Mouse (Mus musculus) limb, embryonic 11.5 days (tissue): Measurements from ENCODE around the gene Unc5cl. TPM values are rescaled to one million over a fixed set of nuclear protein-coding genes. Genes with fewer than 3 reads are reported as not detected.
"Not testable (repeated sequence)": the region's sequence is repeated elsewhere in the genome, so short reads cannot be mapped to it uniquely, and the experiment has no call there.

Source experiments
- ATAC-seq: fragments of 200-750 bp; cut with Nextera tagmentation; 2 replicates; pipeline ENCODE4 v1.8.0; 2017; ENCODE audit warnings: low read depth; ENCODE audit not compliant: insufficient number of reproducible peaks, low FRiP score, low TSS enrichment
- DNase-seq: peaks from one replicate; pipeline ENCODE4 v3.0.0-alpha.2; 2015; ENCODE audit warnings: low spot score
- H3K27ac ChIP-seq: fragments of 300-500 bp; sonication (generic); replicated peaks from 2 replicates; pipeline ENCODE4 v1.5.1; 2014; ENCODE audit warnings: low read depth, mild to moderate bottlenecking, low read length
- H3K27me3 ChIP-seq: fragments of 300-500 bp; sonication (generic); 2 replicates; pipeline ENCODE4 v1.6.1; 2014; ENCODE audit warnings: mild to moderate bottlenecking, low read length, mixed read lengths; ENCODE audit not compliant: control insufficient read depth, insufficient read depth
- H3K36me3 ChIP-seq: fragments of 300-500 bp; sonication (generic); 2 replicates; pipeline ENCODE4 v1.6.1; 2014; ENCODE audit warnings: mild to moderate bottlenecking, low read length, moderate library complexity, mixed read lengths; ENCODE audit not compliant: control insufficient read depth, insufficient read depth
- H3K4me1 ChIP-seq: fragments of 300-500 bp; sonication (generic); 2 replicates; pipeline ENCODE4 v1.6.1; 2014; ENCODE audit warnings: low read length, mixed read lengths; ENCODE audit not compliant: control insufficient read depth, insufficient read depth
- H3K4me2 ChIP-seq: fragments of 300-500 bp; sonication (generic); 2 replicates; pipeline ENCODE4 v1.6.1; 2014; ENCODE audit warnings: low read depth, mild to moderate bottlenecking, moderate library complexity; ENCODE audit not compliant: severe bottlenecking
- H3K4me3 ChIP-seq: fragments of 300-500 bp; sonication (generic); 2 replicates; pipeline ENCODE4 v1.5.1; 2014; ENCODE audit warnings: low read depth, low read length
- H3K9ac ChIP-seq: fragments of 300-500 bp; sonication (generic); 2 replicates; pipeline ENCODE4 v1.6.1; 2014; ENCODE audit warnings: mild to moderate bottlenecking, low read length
- H3K9me3 ChIP-seq: fragments of 300-500 bp; sonication (generic); 2 replicates; pipeline ENCODE4 v1.6.1; 2016; ENCODE audit warnings: low read length; ENCODE audit not compliant: control insufficient read depth
- WGBS: fragments of 180-500 bp; shearing (Covaris S2); extraction: QIAGEN DNeasy Blood & Tissue Kit; methylation state at CpG from one replicate; pipeline ENCODE4 v1.1.7; 2014; 5-methylcytosine and 5-hydroxymethylcytosine counted together
- polyA plus RNA-seq: library from polyadenylated mRNA; unstranded; fragments of >200 nt; fragmentation: Nextera tagmentation; extraction: Ambion mirVana; gene quantifications from 2 replicates; pipeline ENCODE4 v1.2.1, GENCODE M21; 2014

The Unc5cl gene
- polyA plus RNA-seq, 1 experiment from 2014 or later, result 0.33 TPM

DNA sequence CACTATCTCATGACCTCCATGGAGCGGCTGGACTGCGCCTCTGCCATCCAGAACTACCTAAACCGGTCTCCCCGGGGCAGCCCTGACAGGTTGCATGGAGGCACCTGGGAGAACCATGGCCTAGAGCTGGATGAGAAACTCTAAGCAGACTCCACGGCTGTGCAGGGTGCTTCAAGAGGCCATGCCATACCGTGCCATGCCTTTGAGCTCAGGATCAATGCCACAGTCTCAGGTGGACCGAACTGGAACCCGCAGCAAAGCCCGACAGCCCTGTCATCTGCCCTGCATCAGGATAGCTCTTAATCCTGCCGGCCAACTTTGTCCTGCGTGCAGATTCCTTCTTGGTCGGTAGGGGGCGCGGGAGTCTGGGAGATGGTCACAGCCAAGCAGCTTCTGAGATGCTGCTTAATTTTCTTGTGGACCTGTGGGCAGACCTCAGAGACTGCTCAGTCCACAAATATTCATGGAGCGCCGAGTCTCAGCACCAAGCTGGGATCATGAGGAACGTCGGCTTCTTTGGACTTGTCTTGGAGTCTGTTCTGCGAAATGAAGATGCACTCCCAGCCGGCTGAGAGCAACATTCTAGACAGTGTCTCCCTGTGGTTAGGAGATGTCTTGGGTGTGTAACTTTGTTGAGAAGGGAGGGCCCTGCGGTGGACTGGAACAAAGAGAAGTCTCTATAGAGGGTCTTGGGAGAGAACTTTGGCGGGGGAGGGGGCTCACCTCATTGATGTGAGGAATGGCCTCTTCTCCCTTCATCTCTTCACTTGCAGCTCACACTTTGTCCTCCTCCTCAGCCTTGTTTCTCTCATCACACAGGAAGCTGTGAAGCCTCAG is 12.9 kb downstream of the Unc5cl start:
- DNase-seq (peak; percentile 91), ATAC-seq (peak; percentile 57; the same call in 1 of the 2 replicates)
- WGBS, result 8% methylated on average over 22 of the region's 22 CpGs
- Histone ChIP-seq H3K9ac (no peak overlapping the region), H3K4me3 (no peak overlapping the region), H3K4me2 (peak overlapping the region; percentile 27; the same call in 1 of the 2 replicates), H3K27ac (no peak overlapping the region), H3K27me3 (peaks cover 6% of the 10 kb centered on the region; the same call in 1 of the 2 replicates), H3K4me1 (no peaks in the 10 kb centered on the region), H3K36me3 (no peaks in the 10 kb centered on the region), H3K9me3 (no peaks in the 10 kb centered on the region)

DNA sequence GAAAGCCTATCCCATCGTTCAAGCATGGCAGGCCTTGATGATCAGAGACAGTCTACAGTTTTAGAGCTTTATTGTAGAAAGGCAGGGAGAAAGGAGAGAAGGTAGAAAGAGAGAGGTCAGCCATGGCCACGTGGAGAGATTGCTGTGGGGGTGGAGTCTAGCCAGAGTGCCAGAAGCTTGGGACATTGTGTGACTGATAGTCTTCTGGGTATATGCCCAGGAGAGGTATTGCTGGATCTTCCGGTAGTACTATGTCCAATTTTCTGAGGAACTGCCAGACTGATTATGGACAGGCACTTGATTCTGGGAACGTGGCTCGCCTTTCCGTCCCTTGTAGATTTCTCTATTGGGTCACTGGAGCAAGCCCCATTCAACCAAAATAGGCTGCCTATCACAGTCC is 19.6 kb downstream of the Unc5cl start:
- 80% methylated on average over 6 of the region's 6 CpGs for WGBS
- not testable (repeated sequence) for ATAC-seq, H3K27ac ChIP-seq, H3K4me1 ChIP-seq, H3K36me3 ChIP-seq, H3K9me3 ChIP-seq, H3K27me3 ChIP-seq, H3K4me3 ChIP-seq, H3K4me2 ChIP-seq, DNase-seq, H3K9ac ChIP-seq

DNA sequence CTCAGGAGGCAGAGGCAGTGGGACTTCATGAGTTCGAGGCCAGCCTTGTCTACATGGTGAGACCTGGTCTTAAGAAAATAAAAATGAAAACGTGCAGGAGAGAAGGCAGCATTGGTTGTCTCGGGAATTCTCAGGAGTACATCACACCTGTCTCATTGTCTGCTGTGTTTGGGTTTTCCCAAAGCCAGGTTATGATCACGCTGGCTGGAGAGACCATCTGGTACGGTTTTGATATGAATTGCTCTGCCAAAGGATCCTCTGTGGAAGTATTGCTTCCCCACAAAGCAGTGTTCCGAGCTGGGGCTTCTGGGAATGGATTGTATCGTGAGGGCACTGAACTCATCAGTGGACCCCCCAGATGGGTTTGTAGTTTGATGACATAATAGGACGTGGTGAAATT is 20.7 kb downstream of the Unc5cl start:
- H3K27me3 ChIP-seq, result no peaks in the 10 kb centered on the region
- ATAC-seq, result no peak

GRCm38 (mm10) chr17:48479952-48480351 is 25.3 kb downstream of the Unc5cl start:
- no peak overlapping the region for H3K4me2 ChIP-seq
- H3K4me1 ChIP-seq, result no peaks in the 10 kb centered on the region
- ATAC-seq (no peak), DNase-seq (no peak)
- 88% methylated on average over 10 of the region's 10 CpGs for WGBS
- no peak overlapping the region for H3K9ac ChIP-seq
- H3K4me3 ChIP-seq, result no peak overlapping the region
- no peaks in the 10 kb centered on the region for H3K9me3 ChIP-seq
- H3K27me3 ChIP-seq, result no peaks in the 10 kb centered on the region
- H3K27ac ChIP-seq, result no peak overlapping the region
- no peaks in the 10 kb centered on the region for H3K36me3 ChIP-seq

More for the DNA sequence above, 20.7 kb downstream of the Unc5cl start:
- Histone ChIP-seq H3K9ac (no peak overlapping the region), H3K9me3 (no peaks in the 10 kb centered on the region), H3K4me3 (no peak overlapping the region), H3K4me2 (no peak overlapping the region), H3K27ac (no peak overlapping the region), H3K4me1 (no peaks in the 10 kb centered on the region), H3K36me3 (no peaks in the 10 kb centered on the region)
- 89% methylated on average over 8 of the region's 8 CpGs for WGBS
- DNase-seq, result no peak

GRCm38 (mm10) chr17:48483764-48484163 is 29.1 kb downstream of the Unc5cl start:
- Histone ChIP-seq H3K36me3 (no peaks in the 10 kb centered on the region), H3K4me1 (no peaks in the 10 kb centered on the region), H3K9ac (no peak overlapping the region), H3K27ac (no peak overlapping the region), H3K9me3 (no peaks in the 10 kb centered on the region), H3K4me3 (no peak overlapping the region), H3K27me3 (no peaks in the 10 kb centered on the region), H3K4me2 (no peak overlapping the region)
- ATAC-seq (no peak), DNase-seq (no peak)
- WGBS, result 86% methylated on average over 5 of the region's 5 CpGs

- Histone ChIP-seq H3K27me3 (no peaks in the 10 kb centered on the region), H3K4me3 (no peak overlapping the region), H3K36me3 (no peaks in the 10 kb centered on the region), H3K4me1 (no peaks in the 10 kb centered on the region), H3K4me2 (no peak overlapping the region), H3K27ac (no peak overlapping the region), H3K9me3 (no peaks in the 10 kb centered on the region), H3K9ac (no peak overlapping the region)
- 92% methylated on average over 5 of the region's 5 CpGs for WGBS
- DNase-seq (no peak), ATAC-seq (no peak)
These were observed 29.5 kb downstream of the Unc5cl start for GRCm38 (mm10) chr17:48484191-48484590.

- Histone ChIP-seq H3K27ac (no peak overlapping the region), H3K9ac (no peak overlapping the region), H3K9me3 (no peaks in the 10 kb centered on the region), H3K27me3 (no peaks in the 10 kb centered on the region), H3K36me3 (no peaks in the 10 kb centered on the region), H3K4me2 (no peak overlapping the region), H3K4me1 (no peaks in the 10 kb centered on the region), H3K4me3 (no peak overlapping the region)
- WGBS, result 89% methylated on average over 3 of the region's 3 CpGs
- DNase-seq, result no peak
- no peak for ATAC-seq
These were observed 34.8 kb downstream of the Unc5cl start for GRCm38 (mm10) chr17:48489466-48489865.

- no peaks in the 10 kb centered on the region for H3K27me3 ChIP-seq
- H3K36me3 ChIP-seq, result no peaks in the 10 kb centered on the region
- no peak overlapping the region for H3K9ac ChIP-seq
- ATAC-seq, result no peak
- H3K4me2 ChIP-seq, result no peak overlapping the region
- no peak overlapping the region for H3K4me3 ChIP-seq
- no peak for DNase-seq
- 94% methylated on average over 8 of the region's 8 CpGs for WGBS
- no peak overlapping the region for H3K27ac ChIP-seq
- H3K4me1 ChIP-seq, result no peaks in the 10 kb centered on the region
- H3K9me3 ChIP-seq, result no peaks in the 10 kb centered on the region
These were observed 37.9 kb downstream of the Unc5cl start for GRCm38 (mm10) chr17:48492621-48493020.
